Mouse (Mus musculus) c-Kit-negative CD71-positive TER-119-positive erythroid progenitor cells, embryonic 14.5 days (primary cell): Measurements from ENCODE around the gene Gm3187.
"Not testable (repeated sequence)": the region's sequence is repeated elsewhere in the genome, so short reads cannot be mapped to it uniquely, and the experiment has no call there.

Source experiments
- DNase-seq: peaks from one replicate; pipeline ENCODE4 v3.0.0-alpha.2; 2013; ENCODE audit warnings: low read depth, low spot score

Gene Gm3187

GRCm38 (mm10) chr14:5483907-5484306, at the start of gene Gm3187:
TSS of gene Gm3187 (plus strand) at chr14:5484207.
- DNase-seq, result not testable (repeated sequence)

GRCm38 (mm10) chr14:5455367-5455766, 28.6 kb upstream of the Gm3187 start, which contains the start of gene Gm3194:
TSS of gene Gm3194 (minus strand) at chr14:5455467.
- DNase-seq, result not testable (repeated sequence)

GRCm38 (mm10) chr14:5460469-5460868, 23.5 kb upstream of the Gm3187 start:
- DNase-seq, result not testable (repeated sequence)

- DNase-seq, result not testable (repeated sequence)
Observed at GRCm38 (mm10) chr14:5477730-5478129, 6.3 kb upstream of the Gm3187 start, which contains the start of gene Gm8246. TSS of gene Gm8246 (minus strand) at chr14:5477830.

- DNase-seq, result not testable (repeated sequence)
Observed at GRCm38 (mm10) chr14:5501374-5501773, 17.4 kb downstream of the Gm3187 start, which contains the start of gene Gm3488. TSS of gene Gm3488 (plus strand) at chr14:5501674.

GRCm38 (mm10) chr14:5538196-5538595, 54.2 kb downstream of the Gm3187 start, which contains the start of gene Gm3532:
TSS of gene Gm3532 (plus strand) at chr14:5538496.
- DNase-seq, result not testable (repeated sequence)
